In genomic region chr5:135010841-135011743, GRCm38 (mm10) we compare ENCODE assay signal across 8 mouse cellular contexts. TPM values are rescaled to one million over a fixed set of nuclear protein-coding genes. Genes with fewer than 3 reads are reported as not detected.
DNase-seq lines count a peak whose midpoint lies in the region; ATAC-seq lines count a peak whose summit lies in the region.

No protein-coding gene starts in this region.

- no peak overlapping the region for H3K4me3 ChIP-seq in forebrain, embryonic 11.5 days (ENCODE audit: low read depth, low read length)
- no peak overlapping the region for H3K4me3 ChIP-seq in forebrain, embryonic 16.5 days (replicated peaks; ENCODE audit: low read length)
- peak overlapping the region; percentile 94 for H3K4me3 ChIP-seq in megakaryocyte, embryonic 14.5 days (replicated peaks)
- no peak overlapping the region for H3K4me3 ChIP-seq in hindbrain, embryonic 15.5 days
- H3K4me3 ChIP-seq in neural tube, embryonic 12.5 days: no peak overlapping the region

- H3K9ac ChIP-seq in forebrain, embryonic 11.5 days (ENCODE audit: low read length): no peak overlapping the region
- no peak overlapping the region; the same call in 1 of the 2 replicates for H3K9ac ChIP-seq in forebrain, embryonic 16.5 days (replicated peaks; ENCODE audit: low read depth, low read length)
- H3K9ac ChIP-seq in hindbrain, embryonic 15.5 days: no peak overlapping the region
- H3K9ac ChIP-seq in neural tube, embryonic 12.5 days: no peak overlapping the region

- H3K4me2 ChIP-seq in forebrain, embryonic 11.5 days (ENCODE audit: low read depth, low read length, severe bottlenecking): no peak overlapping the region
- H3K4me2 ChIP-seq in forebrain, embryonic 16.5 days (ENCODE audit: low read length): no peak overlapping the region
- H3K4me2 ChIP-seq in hindbrain, embryonic 15.5 days: peak overlapping the region; percentile 86
- peak overlapping the region; percentile 83 for H3K4me2 ChIP-seq in neural tube, embryonic 12.5 days (replicated peaks)

- no peaks in the 10 kb centered on the region; the same call in 1 of the 2 replicates for H3K27me3 ChIP-seq in forebrain, embryonic 11.5 days (ENCODE audit: control insufficient read depth, insufficient read depth, low read length)
- no peaks in the 10 kb centered on the region for H3K27me3 ChIP-seq in forebrain, embryonic 16.5 days (replicated peaks; ENCODE audit: control insufficient read depth, insufficient read depth, low read length)
- H3K27me3 ChIP-seq in megakaryocyte, embryonic 14.5 days (replicated peaks): peaks cover 1% of the 10 kb centered on the region
- H3K27me3 ChIP-seq in hindbrain, embryonic 15.5 days: no peaks in the 10 kb centered on the region
- no peaks in the 10 kb centered on the region for H3K27me3 ChIP-seq in neural tube, embryonic 12.5 days (replicated peaks)

- 81% methylated on average over 25 of the region's 25 CpGs for WGBS in forebrain, embryonic 11.5 days
- 77% methylated on average over 25 of the region's 25 CpGs for WGBS in forebrain, embryonic 16.5 days
- 86% methylated on average over 25 of the region's 25 CpGs for whole genome bisulfite sequencing in hindbrain, embryonic 15.5 days
- 93% methylated on average over 25 of the region's 25 CpGs for WGBS in neural tube, embryonic 12.5 days

- no peaks in the 10 kb centered on the region for H3K9me3 ChIP-seq in forebrain, embryonic 11.5 days (ENCODE audit: control insufficient read depth, low read length)
- H3K9me3 ChIP-seq in forebrain, embryonic 16.5 days (ENCODE audit: control insufficient read depth, low read length): no peaks in the 10 kb centered on the region
- H3K9me3 ChIP-seq in megakaryocyte, embryonic 14.5 days: no peaks in the 10 kb centered on the region
- H3K9me3 ChIP-seq in hindbrain, embryonic 15.5 days: no peaks in the 10 kb centered on the region
- H3K9me3 ChIP-seq in neural tube, embryonic 12.5 days: no peaks in the 10 kb centered on the region

- peaks cover 5% of the 10 kb centered on the region; the same call in 1 of the 2 replicates for H3K4me1 ChIP-seq in forebrain, embryonic 11.5 days (replicated peaks; ENCODE audit: control insufficient read depth, insufficient read depth, low read length)
- H3K4me1 ChIP-seq in forebrain, embryonic 16.5 days (replicated peaks; ENCODE audit: control insufficient read depth, insufficient read depth, low read length): peaks cover 25% of the 10 kb centered on the region
- H3K4me1 ChIP-seq in megakaryocyte, embryonic 14.5 days: peaks cover 54% of the 10 kb centered on the region
- peaks cover 34% of the 10 kb centered on the region for H3K4me1 ChIP-seq in hindbrain, embryonic 15.5 days (replicated peaks)
- peaks cover 21% of the 10 kb centered on the region for H3K4me1 ChIP-seq in neural tube, embryonic 12.5 days

- H3K36me3 ChIP-seq in forebrain, embryonic 11.5 days (ENCODE audit: control insufficient read depth, insufficient read depth, low read length): no peaks in the 10 kb centered on the region
- no peaks in the 10 kb centered on the region for H3K36me3 ChIP-seq in forebrain, embryonic 16.5 days (ENCODE audit: control insufficient read depth, insufficient read depth)
- H3K36me3 ChIP-seq in megakaryocyte, embryonic 14.5 days (replicated peaks; ENCODE audit: low read length): peaks cover 18% of the 10 kb centered on the region
- no peaks in the 10 kb centered on the region for H3K36me3 ChIP-seq in hindbrain, embryonic 15.5 days
- no peaks in the 10 kb centered on the region for H3K36me3 ChIP-seq in neural tube, embryonic 12.5 days

- no peak for ATAC-seq in forebrain, embryonic 11.5 days (replicated peaks; ENCODE audit: low FRiP score)
- no peak for ATAC-seq in forebrain, embryonic 16.5 days
- ATAC-seq in megakaryocyte, adult 5-6 weeks (ENCODE audit: poor library complexity, severe bottlenecking): no peak
- ATAC-seq in hindbrain, embryonic 15.5 days (ENCODE audit: low FRiP score, low read depth): no peak
- ATAC-seq in neural tube, embryonic 12.5 days (ENCODE audit: low FRiP score, low read depth): no peak

- no peak overlapping the region for H3K27ac ChIP-seq in forebrain, embryonic 11.5 days (ENCODE audit: low read depth, low read length)
- H3K27ac ChIP-seq in forebrain, embryonic 16.5 days (ENCODE audit: low read length): no peak overlapping the region
- no peak overlapping the region for H3K27ac ChIP-seq in hindbrain, embryonic 15.5 days (replicated peaks)
- H3K27ac ChIP-seq in neural tube, embryonic 12.5 days: no peak overlapping the region

- DNase-seq in forebrain, embryonic 11.5 days (ENCODE audit: low spot score): peak; percentile 55
- DNase-seq in Muller cell, postnatal 12 days (ENCODE audit: inconsistent ontology term): no peak
- DNase-seq in spleen, postnatal 10 days (ENCODE audit: low spot score in 2 of 2): no peak

RNA-seq across cellular contexts. Expression of gene Abhd11, which starts 2.1 kb away (rescaled TPM):
- 38.9 and 39.1 TPM in 2 replicates for polyA plus RNA-seq in forebrain, embryonic 11.5 days (2014; fragmentation: Nextera tagmentation; extraction: Ambion mirVana)
- 70.6 and 78.0 TPM in 2 replicates for polyA plus RNA-seq in forebrain, embryonic 16.5 days (2015; fragmentation: Nextera tagmentation; extraction: Ambion mirVana)
- polyA plus RNA-seq in megakaryocyte, embryonic 14.5 days (2012; ENCODE audit: insufficient read depth, low replicate concordance): 23.7 and 34.3 TPM in 2 replicates
- total RNA-seq in megakaryocyte, adult 5-6 weeks (2015): 52.5 and 55.0 TPM in 2 replicates
- 22.9 and 32.7 TPM in 2 replicates for total RNA-seq in megakaryocyte, adult 5-6 weeks (2017)
- 68.1 and 68.3 TPM in 2 replicates for polyA plus RNA-seq in hindbrain, embryonic 15.5 days (2015; fragmentation: Nextera tagmentation; extraction: Ambion mirVana)
- 51.6 and 56.3 TPM in 2 replicates for polyA plus RNA-seq in neural tube, embryonic 12.5 days (2016; fragmentation: Nextera tagmentation; extraction: Ambion mirVana)

RNA-seq across cellular contexts. Expression of gene Stx1a, which starts 12.2 kb away (rescaled TPM):
- polyA plus RNA-seq in forebrain, embryonic 11.5 days (2014; fragmentation: Nextera tagmentation; extraction: Ambion mirVana): 11.2 and 14.9 TPM in 2 replicates
- polyA plus RNA-seq in forebrain, embryonic 16.5 days (2015; fragmentation: Nextera tagmentation; extraction: Ambion mirVana): 81.6 and 110 TPM in 2 replicates
- polyA plus RNA-seq in megakaryocyte, embryonic 14.5 days (2012; ENCODE audit: insufficient read depth, low replicate concordance): 1.1 and 1.6 TPM in 2 replicates
- total RNA-seq in megakaryocyte, adult 5-6 weeks (2015): 0.09 TPM in 1 of 2 replicates, not detected in the other
- total RNA-seq in megakaryocyte, adult 5-6 weeks (2017): not detected in 2 replicates
- 127 and 145 TPM in 2 replicates for polyA plus RNA-seq in hindbrain, embryonic 15.5 days (2015; fragmentation: Nextera tagmentation; extraction: Ambion mirVana)
- 41.6 and 54.5 TPM in 2 replicates for polyA plus RNA-seq in neural tube, embryonic 12.5 days (2016; fragmentation: Nextera tagmentation; extraction: Ambion mirVana)

RNA-seq across cellular contexts. Expression of gene Cldn3, which starts 25.1 kb away (rescaled TPM):
- 4.4 and 7.3 TPM in 2 replicates for polyA plus RNA-seq in forebrain, embryonic 11.5 days (2014; fragmentation: Nextera tagmentation; extraction: Ambion mirVana)
- 13.0 and 13.6 TPM in 2 replicates for polyA plus RNA-seq in forebrain, embryonic 16.5 days (2015; fragmentation: Nextera tagmentation; extraction: Ambion mirVana)
- 0.64 and 3.8 TPM in 2 replicates for polyA plus RNA-seq in megakaryocyte, embryonic 14.5 days (2012; ENCODE audit: insufficient read depth, low replicate concordance)
- total RNA-seq in megakaryocyte, adult 5-6 weeks (2015): not detected in 2 replicates
- total RNA-seq in megakaryocyte, adult 5-6 weeks (2017): not detected in 2 replicates
- 2.2 and 2.8 TPM in 2 replicates for polyA plus RNA-seq in hindbrain, embryonic 15.5 days (2015; fragmentation: Nextera tagmentation; extraction: Ambion mirVana)
- 1.7 and 1.9 TPM in 2 replicates for polyA plus RNA-seq in neural tube, embryonic 12.5 days (2016; fragmentation: Nextera tagmentation; extraction: Ambion mirVana)

RNA-seq across cellular contexts. Expression of gene Dnajc30, which starts 52.9 kb away (rescaled TPM):
- polyA plus RNA-seq in forebrain, embryonic 11.5 days (2014; fragmentation: Nextera tagmentation; extraction: Ambion mirVana): 26.2 and 27.1 TPM in 2 replicates
- polyA plus RNA-seq in forebrain, embryonic 16.5 days (2015; fragmentation: Nextera tagmentation; extraction: Ambion mirVana): 35.2 and 40.4 TPM in 2 replicates
- polyA plus RNA-seq in megakaryocyte, embryonic 14.5 days (2012; ENCODE audit: insufficient read depth, low replicate concordance): 42.1 and 116 TPM in 2 replicates
- 15.5 and 16.3 TPM in 2 replicates for total RNA-seq in megakaryocyte, adult 5-6 weeks (2015)
- 3.5 and 10.0 TPM in 2 replicates for total RNA-seq in megakaryocyte, adult 5-6 weeks (2017)
- 41.1 and 42.9 TPM in 2 replicates for polyA plus RNA-seq in hindbrain, embryonic 15.5 days (2015; fragmentation: Nextera tagmentation; extraction: Ambion mirVana)
- 30.3 and 32.2 TPM in 2 replicates for polyA plus RNA-seq in neural tube, embryonic 12.5 days (2016; fragmentation: Nextera tagmentation; extraction: Ambion mirVana)

RNA-seq across cellular contexts. Expression of gene Bud23, which starts 53.7 kb away (rescaled TPM):
- 142 and 148 TPM in 2 replicates for polyA plus RNA-seq in forebrain, embryonic 11.5 days (2014; fragmentation: Nextera tagmentation; extraction: Ambion mirVana)
- 81.9 and 96.3 TPM in 2 replicates for polyA plus RNA-seq in forebrain, embryonic 16.5 days (2015; fragmentation: Nextera tagmentation; extraction: Ambion mirVana)
- 67.0 and 146 TPM in 2 replicates for polyA plus RNA-seq in megakaryocyte, embryonic 14.5 days (2012; ENCODE audit: insufficient read depth, low replicate concordance)
- total RNA-seq in megakaryocyte, adult 5-6 weeks (2015): 29.4 and 34.2 TPM in 2 replicates
- total RNA-seq in megakaryocyte, adult 5-6 weeks (2017): 24.2 and 27.6 TPM in 2 replicates
- polyA plus RNA-seq in hindbrain, embryonic 15.5 days (2015; fragmentation: Nextera tagmentation; extraction: Ambion mirVana): 76.3 and 80.3 TPM in 2 replicates
- polyA plus RNA-seq in neural tube, embryonic 12.5 days (2016; fragmentation: Nextera tagmentation; extraction: Ambion mirVana): 106 and 112 TPM in 2 replicates

Comparison
In these comparisons a context has a peak if more than half of its experiments do, and no peak if none do; other contexts are left out.
1. H3K4me2 ChIP-seq: peak in hindbrain, embryonic 15.5 days (single experiment) and neural tube, embryonic 12.5 days (single experiment); none in forebrain, embryonic 11.5 days (single experiment) and forebrain, embryonic 16.5 days (single experiment).